Mouse (Mus musculus) spleen, adult 2 months (tissue): ENCODE results near the gene Grtp1. TPM values are rescaled to one million over a fixed set of nuclear protein-coding genes. Genes with fewer than 3 reads are reported as not detected.

ENCODE experiments used
- DNase-seq, 2 experiments: peaks; one replicate each; pipeline versions ENCODE4 v3.0.0 to v3.0.0-alpha.2; 2012 to 2021; ENCODE audit warnings: low spot score in 2 of 2, low read depth in 1 of 2
- H3K27ac ChIP-seq: fragments of 200-500 bp; 2 replicates; pipeline ENCODE4 v1.5.1; 2012; ENCODE audit warnings: low read length, inconsistent platforms; ENCODE audit not compliant: insufficient read depth
- H3K27me3 ChIP-seq: fragments of 200-500 bp; 2 replicates; pipeline ENCODE4 v1.6.1; 2012; ENCODE audit warnings: mild to moderate bottlenecking, moderate library complexity, low read length, inconsistent platforms; ENCODE audit not compliant: control insufficient read depth, insufficient read depth
- H3K36me3 ChIP-seq: fragments of 200-500 bp; 2 replicates; pipeline ENCODE4 v1.6.1; 2012; ENCODE audit warnings: mild to moderate bottlenecking, low read length, inconsistent platforms; ENCODE audit not compliant: control insufficient read depth, insufficient read depth
- H3K4me1 ChIP-seq: fragments of 200-500 bp; 2 replicates; pipeline ENCODE4 v1.6.1; 2011; ENCODE audit warnings: inconsistent platforms; ENCODE audit not compliant: control insufficient read depth, insufficient read depth, insufficient read length
- H3K4me3 ChIP-seq: fragments of 200-500 bp; 2 replicates; pipeline ENCODE4 v1.5.1; 2011; ENCODE audit warnings: mild to moderate bottlenecking, inconsistent platforms; ENCODE audit not compliant: insufficient read depth, insufficient read length; ENCODE audit errors: extremely low read depth
- CTCF ChIP-seq: fragments of 200-500 bp; IDR thresholded peaks from 2 replicates; pipeline ENCODE4 v1.5.1; 2011; ENCODE audit warnings: mild to moderate bottlenecking, inconsistent platforms; ENCODE audit not compliant: insufficient read depth, insufficient read length, insufficient replicate concordance; ENCODE audit errors: extremely low read depth
- POLR2A ChIP-seq: fragments of 200-500 bp; IDR thresholded peaks from 2 replicates; pipeline ENCODE4 v1.6.1; 2011; ENCODE audit warnings: low read depth, low read length, inconsistent platforms
- WGBS: fragments of 180-500 bp; shearing (Covaris S2); methylation state at CpG from one replicate; pipeline ENCODE4 v1.1.7; 2018; 5-methylcytosine and 5-hydroxymethylcytosine counted together
- polyA plus RNA-seq: library from polyadenylated mRNA; depleted of rRNA; stranded (reverse); fragments of >200 nt; gene quantifications from 2 replicates; pipeline ENCODE4 v1.2.3, GENCODE M21; 2012; rRNA removed

Grtp1 gene
- polyA plus RNA-seq, 1 experiment, result 1.6 TPM

DNA sequence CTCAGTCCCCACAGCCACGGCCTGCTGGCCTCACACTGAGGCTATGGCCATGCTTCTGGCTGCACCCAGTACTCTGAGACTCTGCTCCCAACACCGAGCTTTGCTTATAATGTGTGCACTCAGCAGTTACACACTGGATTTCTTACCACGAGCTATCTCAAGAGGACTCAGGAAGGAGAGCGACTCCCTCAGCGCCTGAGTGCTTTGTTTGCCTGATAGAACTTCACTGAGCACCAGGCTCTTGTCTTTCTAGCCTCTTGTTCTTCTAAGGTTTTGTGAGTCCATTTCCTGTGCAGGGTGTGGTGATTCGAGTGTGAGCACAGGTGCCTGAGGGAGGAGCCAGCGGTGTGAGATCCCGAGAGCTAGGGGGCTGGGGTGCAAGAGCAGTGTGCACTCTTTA, 75.5 kb downstream of the Grtp1 start:
- 84% methylated on average over 8 of the region's 8 CpGs for WGBS
- H3K27ac ChIP-seq, result no peak overlapping the region
- DNase-seq, result no peak
- H3K36me3 ChIP-seq, result peaks cover 30% of the 10 kb centered on the region
- no peak overlapping the region for H3K4me3 ChIP-seq
- H3K27me3 ChIP-seq, result no peaks in the 10 kb centered on the region
- no peak for TF ChIP-seq CTCF
- TF ChIP-seq POLR2A, result no peak
- H3K4me1 ChIP-seq, result no peaks in the 10 kb centered on the region

DNA sequence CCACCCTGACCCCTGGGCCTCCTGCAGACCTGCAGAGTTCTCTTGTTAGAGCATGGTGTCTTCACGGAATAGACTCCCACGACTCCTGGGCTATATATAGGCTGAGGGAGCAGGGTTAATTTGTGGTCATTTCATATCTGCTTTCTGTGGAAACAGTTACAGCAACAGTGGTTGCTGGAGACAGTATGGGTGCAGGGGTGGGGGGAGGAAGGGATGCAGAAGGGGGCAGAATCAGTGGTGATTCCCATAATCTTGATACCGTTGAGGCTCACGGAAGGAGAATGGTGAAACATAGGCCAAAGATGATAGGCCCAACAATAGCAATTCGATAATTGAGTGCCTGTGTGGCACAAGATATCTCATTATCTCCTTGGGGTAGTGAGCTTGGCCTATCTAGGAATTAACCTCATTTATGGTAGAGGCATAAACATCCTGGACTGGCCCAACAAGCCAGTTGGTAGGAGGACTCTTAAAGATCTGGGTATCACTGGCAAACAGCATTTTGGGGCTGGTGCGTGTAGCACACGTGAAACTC, 77.5 kb downstream of the Grtp1 start:
- Histone ChIP-seq H3K4me3 (no peak overlapping the region), H3K27ac (no peak overlapping the region), H3K27me3 (no peaks in the 10 kb centered on the region), H3K36me3 (peaks cover 22% of the 10 kb centered on the region), H3K4me1 (no peaks in the 10 kb centered on the region)
- no peak for DNase-seq
- no peak for TF ChIP-seq CTCF
- TF ChIP-seq POLR2A, result no peak
- WGBS, result 79% methylated on average over 7 of the region's 7 CpGs

Other genes with a start within 250 kb of the Grtp1 start
- 0.27 and 0.48 TPM in 2 replicates for gene F7, start 174.6 kb downstream of the Grtp1 start, polyA plus RNA-seq
- gene F10, start 163.3 kb downstream of the Grtp1 start, polyA plus RNA-seq, result 2.5 and 2.7 TPM in 2 replicates
- gene Proz, start 139.7 kb downstream of the Grtp1 start, polyA plus RNA-seq, result 0.08 and 0.11 TPM in 2 replicates
- gene Pcid2, start 95.2 kb downstream of the Grtp1 start, polyA plus RNA-seq, result 18.2 TPM in 2 replicates
- gene Cul4a, start 95.0 kb downstream of the Grtp1 start, polyA plus RNA-seq, result 31.3 and 31.6 TPM in 2 replicates
- 234 and 318 TPM in 2 replicates for gene Lamp1, start 41.5 kb downstream of the Grtp1 start, polyA plus RNA-seq
- gene Adprhl1, start 53.5 kb upstream of the Grtp1 start, polyA plus RNA-seq, result 0.18 TPM in 1 of 2 replicates, not detected in the other
- gene Dcun1d2, start 87.5 kb upstream of the Grtp1 start, polyA plus RNA-seq, result 13.2 and 13.3 TPM in 2 replicates
- gene Tmco3, start 87.6 kb upstream of the Grtp1 start, polyA plus RNA-seq, result 10.5 and 12.0 TPM in 2 replicates
- 22.8 and 24.1 TPM in 2 replicates for gene Tfdp1, start 138.1 kb upstream of the Grtp1 start, polyA plus RNA-seq
- 0.06 and 0.08 TPM in 2 replicates for gene Atp4b, start 196.2 kb upstream of the Grtp1 start, polyA plus RNA-seq
- not detected in 2 replicates for gene Grk1, start 204.5 kb upstream of the Grtp1 start, polyA plus RNA-seq
- gene Tmem255b, start 234.6 kb upstream of the Grtp1 start, polyA plus RNA-seq, result 1.1 and 1.3 TPM in 2 replicates